Mouse (Mus musculus): ENCODE data around the gene Plin1.

Gene Plin1

DNA sequence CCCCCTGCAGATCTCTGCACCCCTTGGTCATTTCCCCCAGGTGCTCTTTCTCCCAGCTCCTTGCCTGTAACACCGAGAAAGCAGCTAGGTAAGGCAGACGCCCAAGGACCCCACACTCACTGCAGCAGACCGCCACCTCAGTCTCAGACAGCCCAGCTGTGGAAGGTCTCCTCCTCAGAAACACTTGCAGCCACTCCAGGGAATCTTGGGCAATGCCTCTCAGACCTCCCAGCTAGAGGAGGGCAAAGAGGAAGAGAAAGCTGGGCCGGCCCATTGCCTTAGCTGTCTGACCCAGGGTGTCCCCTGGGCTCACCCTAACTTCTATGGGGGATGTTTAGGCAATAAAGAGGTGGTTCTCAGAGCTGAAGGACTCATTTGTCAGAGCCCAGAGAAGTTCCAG, at the start of gene Plin1:
Gene Plin1, minus strand, starts transcription at position 282 of the 400 bp plus-strand sequence.
- ATAC-seq (ENCODE audit: insufficient number of reproducible peaks, low FRiP score, low TSS enrichment), result no peak

GRCm38 (mm10) chr7:79782516-79782855, 49.8 kb upstream of the Plin1 start:
- no peak for ATAC-seq (ENCODE audit: insufficient number of reproducible peaks, low FRiP score, low TSS enrichment)

GRCm38 (mm10) chr7:79781826-79782515, 49.3 kb upstream of the Plin1 start:
- no peak for ATAC-seq (ENCODE audit: insufficient number of reproducible peaks, low FRiP score, low TSS enrichment)

DNA sequence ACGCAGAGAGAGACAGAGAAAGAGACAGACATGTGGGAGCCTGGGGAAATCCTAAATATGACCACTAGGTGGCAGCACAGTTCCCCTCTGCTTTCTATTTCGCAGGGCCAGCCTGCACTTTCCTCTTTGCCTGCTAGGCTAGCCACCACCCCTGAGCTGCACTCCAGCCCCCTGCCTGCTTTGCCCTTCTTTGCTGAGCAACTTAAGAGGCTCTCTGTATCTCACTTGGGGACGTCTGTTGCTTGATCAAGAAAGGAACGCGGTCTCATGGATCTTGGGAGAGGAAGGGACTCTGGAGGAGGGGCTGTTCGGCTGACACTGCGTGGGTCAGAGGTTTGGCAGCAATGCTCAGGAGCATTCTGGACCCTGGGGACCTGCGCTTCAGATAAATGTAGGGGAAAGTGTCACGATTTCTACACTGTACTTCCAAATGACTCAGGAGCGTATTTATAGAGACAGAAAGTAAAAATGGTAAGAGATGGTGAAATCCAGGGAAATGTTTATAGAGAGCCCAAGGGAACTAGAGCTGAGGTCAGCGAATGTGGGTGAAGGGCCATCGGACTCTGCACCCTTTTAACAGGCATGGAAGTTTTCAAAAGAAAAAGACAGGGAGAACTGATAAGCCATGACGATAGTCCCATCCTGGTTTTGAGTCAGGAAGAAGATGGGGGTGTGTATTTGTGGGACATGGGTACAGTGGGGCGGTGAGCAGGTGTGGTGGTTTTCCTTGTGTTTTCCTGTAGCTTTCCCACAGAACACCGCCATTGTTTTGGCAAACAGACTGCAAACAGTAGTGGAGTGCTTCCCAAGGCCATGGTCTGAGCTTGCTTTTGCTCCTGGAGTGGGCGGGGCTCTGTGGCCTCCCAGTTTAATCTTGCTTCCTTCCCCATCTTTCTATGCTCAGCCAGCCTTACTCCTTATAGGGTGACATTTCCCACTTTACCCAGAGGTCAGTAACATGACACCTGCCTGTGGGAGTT, 48.2 kb upstream of the Plin1 start:
- peak; percentile 83 for ATAC-seq (ENCODE audit: insufficient number of reproducible peaks, low FRiP score, low TSS enrichment)

GRCm38 (mm10) chr7:79771561-79772512, 39.1 kb upstream of the Plin1 start:
- ATAC-seq (ENCODE audit: insufficient number of reproducible peaks, low FRiP score, low TSS enrichment), result no peak

GRCm38 (mm10) chr7:79769664-79770063, 37.0 kb upstream of the Plin1 start:
- ATAC-seq (ENCODE audit: insufficient number of reproducible peaks, low FRiP score, low TSS enrichment), result no peak

GRCm38 (mm10) chr7:79765991-79766390, 33.3 kb upstream of the Plin1 start:
- ATAC-seq (ENCODE audit: insufficient number of reproducible peaks, low FRiP score, low TSS enrichment), result no peak

GRCm38 (mm10) chr7:79762106-79762505, 29.4 kb upstream of the Plin1 start:
- no peak for ATAC-seq (ENCODE audit: insufficient number of reproducible peaks, low FRiP score, low TSS enrichment)

- no peak for ATAC-seq (ENCODE audit: insufficient number of reproducible peaks, low FRiP score, low TSS enrichment)
These were observed 28.6 kb upstream of the Plin1 start for GRCm38 (mm10) chr7:79761124-79761876.

DNA sequence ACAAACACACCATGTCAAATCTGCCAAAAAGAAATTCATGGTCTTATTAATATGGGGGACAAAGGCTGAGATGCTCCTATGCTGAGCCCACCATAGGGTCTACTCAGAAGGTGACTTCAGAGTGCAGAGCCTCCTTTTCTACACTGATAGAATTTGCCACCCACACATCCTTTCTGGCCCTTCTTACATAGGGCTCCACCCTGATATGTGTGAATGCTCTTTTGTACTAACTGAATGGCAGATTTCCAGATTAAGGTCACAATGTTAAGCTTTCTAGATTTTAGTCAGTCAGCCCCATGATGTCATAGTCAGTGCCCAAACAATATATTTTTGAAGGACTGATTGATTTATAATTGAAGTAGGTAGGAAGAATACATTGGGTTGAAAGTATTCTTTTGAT, 27.1 kb upstream of the Plin1 start:
- no peak for ATAC-seq (ENCODE audit: insufficient number of reproducible peaks, low FRiP score, low TSS enrichment)

DNA sequence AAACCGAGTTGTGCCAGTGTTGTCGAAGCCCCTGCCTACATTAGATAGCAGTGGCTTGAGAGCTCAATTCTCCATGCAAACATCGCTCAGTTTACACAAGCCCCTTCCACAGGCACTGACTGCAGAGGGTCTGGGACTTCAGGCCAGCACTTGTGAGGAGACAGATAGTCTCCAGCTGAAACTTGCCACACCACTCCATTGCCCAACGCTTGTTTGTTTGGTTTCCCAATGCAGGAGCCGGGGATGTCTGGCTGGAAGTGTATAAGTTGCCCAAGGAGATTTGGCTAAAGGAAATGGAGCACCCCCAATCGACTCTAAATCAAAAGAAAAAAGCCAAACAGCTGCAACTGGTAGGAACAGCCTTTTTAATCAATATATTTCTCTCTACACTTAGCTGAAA, 25.5 kb upstream of the Plin1 start:
- ATAC-seq (ENCODE audit: insufficient number of reproducible peaks, low FRiP score, low TSS enrichment), result no peak

DNA sequence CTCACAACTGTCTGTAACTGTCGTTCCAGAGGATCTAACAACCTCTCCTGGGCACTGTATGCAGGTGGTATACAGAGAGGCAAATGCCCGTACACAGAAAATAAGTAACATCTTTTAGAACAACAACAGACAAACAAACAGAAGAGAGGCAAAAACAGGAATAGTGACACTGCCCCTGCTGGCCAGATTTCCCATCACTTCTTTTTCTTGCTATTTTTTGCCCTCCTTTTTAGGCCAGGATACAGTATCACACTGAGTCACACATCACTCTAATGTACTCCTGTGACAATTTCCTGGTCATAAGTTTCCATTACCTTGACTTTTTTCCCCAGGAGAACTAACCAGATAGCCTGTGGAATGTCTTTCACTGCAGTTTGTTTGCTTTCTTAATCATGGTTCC, 23.6 kb upstream of the Plin1 start:
- no peak for ATAC-seq (ENCODE audit: insufficient number of reproducible peaks, low FRiP score, low TSS enrichment)

GRCm38 (mm10) chr7:79749511-79749910, 16.8 kb upstream of the Plin1 start:
- ATAC-seq (ENCODE audit: insufficient number of reproducible peaks, low FRiP score, low TSS enrichment), result no peak

- no peak for ATAC-seq (ENCODE audit: insufficient number of reproducible peaks, low FRiP score, low TSS enrichment)
These were observed 15.0 kb upstream of the Plin1 start for GRCm38 (mm10) chr7:79747659-79748058.

GRCm38 (mm10) chr7:79744585-79744984, 11.9 kb upstream of the Plin1 start:
- no peak for ATAC-seq (ENCODE audit: insufficient number of reproducible peaks, low FRiP score, low TSS enrichment)

GRCm38 (mm10) chr7:79744051-79744450, 11.3 kb upstream of the Plin1 start:
- no peak for ATAC-seq (ENCODE audit: insufficient number of reproducible peaks, low FRiP score, low TSS enrichment)

GRCm38 (mm10) chr7:79742659-79743536, 10.2 kb upstream of the Plin1 start, which contains the start of the genes Pex11a and Wdr93:
Gene Pex11a (minus strand): TSS chr7:79743131.
Gene Wdr93 (plus strand): TSS chr7:79743163.
- peak; percentile 80 for ATAC-seq (ENCODE audit: insufficient number of reproducible peaks, low FRiP score, low TSS enrichment)

GRCm38 (mm10) chr7:79742277-79742658, 9.6 kb upstream of the Plin1 start:
- ATAC-seq (ENCODE audit: insufficient number of reproducible peaks, low FRiP score, low TSS enrichment), result no peak

GRCm38 (mm10) chr7:79740279-79740678, 7.6 kb upstream of the Plin1 start:
- ATAC-seq (ENCODE audit: insufficient number of reproducible peaks, low FRiP score, low TSS enrichment), result no peak

Data from cerebellum, adult (tissue).